Mouse (Mus musculus) hindbrain, embryonic 12.5 days (tissue): ENCODE results near the gene Rab8b. TPM values are rescaled to one million over a fixed set of nuclear protein-coding genes. Genes with fewer than 3 reads are reported as not detected.

Source experiments
- ATAC-seq: fragments of 200-750 bp; cut with Nextera tagmentation; 2 replicates; pipeline ENCODE4 v1.8.0; 2017; ENCODE audit warnings: moderate TSS enrichment; ENCODE audit not compliant: low FRiP score
- H3K27ac ChIP-seq: fragments of 300-500 bp; sonication (generic); 2 replicates; pipeline ENCODE4 v1.5.1; 2016; ENCODE audit warnings: mild to moderate bottlenecking
- H3K27me3 ChIP-seq: fragments of 300-500 bp; sonication (generic); 2 replicates; pipeline ENCODE4 v1.6.1; 2016; ENCODE audit warnings: mild to moderate bottlenecking
- H3K36me3 ChIP-seq: fragments of 300-500 bp; sonication (generic); 2 replicates; pipeline ENCODE4 v1.6.1; 2016; ENCODE audit warnings: mild to moderate bottlenecking
- H3K4me1 ChIP-seq: fragments of 300-500 bp; sonication (generic); 2 replicates; pipeline ENCODE4 v1.6.1; 2016
- H3K4me2 ChIP-seq: fragments of 300-500 bp; sonication (generic); replicated peaks from 2 replicates; pipeline ENCODE4 v1.6.1; 2016; ENCODE audit warnings: mild to moderate bottlenecking
- H3K4me3 ChIP-seq: fragments of 300-500 bp; sonication (generic); 2 replicates; pipeline ENCODE4 v1.5.1; 2016; ENCODE audit warnings: mild to moderate bottlenecking
- H3K9ac ChIP-seq: fragments of 300-500 bp; sonication (generic); 2 replicates; pipeline ENCODE4 v1.6.1; 2016; ENCODE audit warnings: mild to moderate bottlenecking, moderate library complexity
- H3K9me3 ChIP-seq: fragments of 300-500 bp; sonication (generic); replicated peaks from 2 replicates; pipeline ENCODE4 v1.6.1; 2016; ENCODE audit warnings: mild to moderate bottlenecking
- WGBS: fragments of 180-500 bp; shearing (Covaris S2); methylation state at CpG from one replicate; pipeline ENCODE4 v1.1.7; 2016; 5-methylcytosine and 5-hydroxymethylcytosine counted together
- polyA plus RNA-seq: library from polyadenylated mRNA; unstranded; fragments of >200 nt; fragmentation: Nextera tagmentation; extraction: Ambion mirVana; gene quantifications from 2 replicates; pipeline ENCODE4 v1.2.1, GENCODE M21; 2016

Rab8b gene
- polyA plus RNA-seq, result 33.9 and 39.6 TPM in 2 replicates

DNA sequence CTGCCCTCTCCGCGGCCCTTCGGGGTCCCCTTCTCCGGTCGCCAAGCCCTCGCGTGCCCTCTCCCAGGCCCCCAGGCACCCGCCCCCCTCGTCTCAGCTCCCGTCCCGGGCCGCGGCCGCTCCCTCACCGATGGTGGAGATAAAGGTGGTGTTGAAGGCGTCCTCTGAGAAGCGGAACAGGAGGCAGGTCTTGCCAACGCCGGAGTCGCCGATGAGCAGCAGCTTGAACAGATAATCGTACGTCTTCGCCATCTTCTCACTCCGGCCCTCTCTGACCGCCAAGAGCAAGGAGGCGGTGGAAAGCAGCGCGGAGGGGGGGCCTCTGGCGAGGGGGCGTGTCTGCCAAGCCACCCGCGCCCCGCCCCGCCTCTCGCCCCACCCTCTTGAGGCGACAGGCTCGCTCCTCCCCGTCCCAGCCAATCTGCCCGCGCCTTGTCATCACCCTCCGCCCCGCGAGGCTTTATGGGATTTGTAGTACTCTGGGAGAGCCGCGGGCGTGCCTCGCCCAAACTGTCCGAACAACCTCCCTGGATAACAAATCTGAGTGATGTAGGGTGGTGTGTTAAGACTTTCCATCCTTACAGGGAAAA lies at the start of gene Rab8b:
Gene Rab8b, minus strand, starts transcription at position 306 of the 590 bp plus-strand sequence.
- Histone ChIP-seq H3K9ac (peak within 1 kb of the TSS; percentile 95), H3K27ac (peak within 1 kb of the TSS; percentile 92), H3K4me2 (peak within 1 kb of the TSS; percentile 82), H3K36me3 (peaks cover 3% of the 10 kb centered on the region; the same call in 1 of the 2 replicates), H3K4me1 (peaks cover 12% of the 10 kb centered on the region), H3K9me3 (no peaks in the 10 kb centered on the region), H3K27me3 (no peaks in the 10 kb centered on the region), H3K4me3 (peak within 1 kb of the TSS; percentile 91)
- ATAC-seq, result peak; percentile 98
- under 1% methylated on average over 40 of the region's 49 CpGs for WGBS

DNA sequence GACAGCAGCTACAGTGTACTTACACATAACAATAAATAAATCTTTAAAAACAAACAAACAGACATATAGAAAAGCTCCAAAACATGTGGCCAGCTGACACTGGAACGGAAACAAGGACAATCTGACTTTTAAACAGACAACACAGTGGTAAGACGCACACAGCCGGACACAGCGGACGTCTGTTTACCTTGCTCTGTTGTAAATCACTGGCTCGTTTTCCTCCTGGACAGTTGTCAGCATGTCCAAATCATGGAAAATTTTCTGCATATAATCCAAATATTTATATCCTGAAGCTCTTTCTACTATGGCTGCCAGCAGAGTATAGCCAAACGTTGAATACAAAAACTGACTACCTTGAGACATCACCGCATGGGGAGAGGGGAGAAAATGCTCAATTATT lies 48.0 kb upstream of the Rab8b start:
- Histone ChIP-seq H3K27me3 (no peaks in the 10 kb centered on the region), H3K4me2 (no peak overlapping the region), H3K27ac (no peak overlapping the region), H3K9ac (no peak overlapping the region), H3K4me3 (no peak overlapping the region), H3K36me3 (peaks cover 18% of the 10 kb centered on the region), H3K4me1 (no peaks in the 10 kb centered on the region), H3K9me3 (no peaks in the 10 kb centered on the region)
- 91% methylated on average over 8 of the region's 8 CpGs for WGBS
- ATAC-seq, result no peak

DNA sequence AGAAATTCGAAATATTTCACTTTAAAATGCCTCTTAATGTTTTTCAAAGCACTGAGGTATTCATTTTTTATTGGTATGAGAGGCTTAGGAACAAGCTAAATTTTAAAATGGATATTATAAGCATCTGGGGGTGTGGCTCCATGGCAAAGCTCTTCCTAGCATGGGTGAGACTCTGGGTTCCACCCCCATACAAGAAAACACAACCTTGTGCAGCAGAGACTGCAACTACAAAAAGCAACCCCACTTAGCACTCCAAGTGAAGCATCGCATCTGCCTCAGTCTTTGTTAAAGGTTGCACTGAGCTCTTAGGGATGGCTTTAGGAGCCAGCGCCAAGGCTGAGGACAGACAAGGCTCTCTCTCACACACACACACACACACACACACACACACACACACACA lies 42.0 kb upstream of the Rab8b start:
- Histone ChIP-seq H3K4me1 (no peaks in the 10 kb centered on the region), H3K27me3 (no peaks in the 10 kb centered on the region)

DNA sequence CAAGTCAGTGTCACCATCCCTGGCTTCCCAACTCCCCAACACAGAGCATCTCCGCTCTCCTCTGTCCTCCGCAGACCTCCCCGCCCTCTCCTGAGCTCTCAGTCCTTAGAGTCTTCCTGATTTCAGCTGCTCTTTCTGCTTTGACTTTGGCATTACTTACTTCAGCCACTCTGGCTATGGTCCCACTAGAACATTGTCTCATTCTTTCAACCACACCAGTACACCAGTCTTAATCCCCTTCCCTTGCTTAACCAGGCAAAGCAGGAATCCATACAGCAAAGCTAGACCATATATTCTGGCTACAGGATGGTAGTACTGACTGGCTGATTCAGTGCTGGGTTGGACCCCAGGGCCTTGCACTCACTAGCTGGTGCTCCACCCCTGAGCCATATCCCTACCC lies 38.0 kb upstream of the Rab8b start:
- Histone ChIP-seq H3K27me3 (no peaks in the 10 kb centered on the region), H3K4me1 (no peaks in the 10 kb centered on the region), H3K27ac (no peak overlapping the region), H3K36me3 (peaks cover 12% of the 10 kb centered on the region; the same call in 1 of the 2 replicates), H3K9me3 (no peaks in the 10 kb centered on the region), H3K9ac (no peak overlapping the region), H3K4me2 (no peak overlapping the region), H3K4me3 (no peak overlapping the region)
- 91% methylated on average over 3 of the region's 3 CpGs for WGBS
- no peak for ATAC-seq

More for the DNA sequence above, 42.0 kb upstream of the Rab8b start:
- ATAC-seq, result no peak
- H3K9me3 ChIP-seq, result no peaks in the 10 kb centered on the region
- no peaks in the 10 kb centered on the region for H3K36me3 ChIP-seq
- H3K27ac ChIP-seq, result no peak overlapping the region
- no peak overlapping the region for H3K4me3 ChIP-seq
- no peak overlapping the region for H3K9ac ChIP-seq
- WGBS, result 79% methylated on average over 3 of the region's 3 CpGs
- no peak overlapping the region for H3K4me2 ChIP-seq

DNA sequence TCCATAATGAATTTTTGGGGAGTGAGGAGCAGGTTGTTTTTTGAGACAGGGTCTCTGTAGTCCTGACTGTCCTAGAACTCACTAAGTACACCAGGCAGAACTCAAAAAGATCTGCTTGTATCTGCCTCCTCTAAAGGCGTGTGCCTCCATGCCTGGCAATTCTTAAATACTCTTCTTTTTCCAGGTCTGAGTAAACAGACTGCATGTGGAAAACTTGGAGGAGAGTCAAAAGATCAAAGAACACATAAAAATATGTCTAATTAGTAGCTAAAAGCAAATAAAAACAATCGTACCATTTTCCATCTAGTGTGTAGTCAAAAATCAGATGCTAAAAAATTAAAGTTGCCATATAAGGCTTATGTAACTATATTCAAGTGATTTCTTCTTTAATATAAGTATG lies 33.4 kb upstream of the Rab8b start:
- Histone ChIP-seq H3K36me3 (peaks cover 19% of the 10 kb centered on the region), H3K4me2 (no peak overlapping the region), H3K27ac (no peak overlapping the region), H3K4me1 (no peaks in the 10 kb centered on the region), H3K27me3 (no peaks in the 10 kb centered on the region), H3K4me3 (no peak overlapping the region), H3K9me3 (no peaks in the 10 kb centered on the region), H3K9ac (no peak overlapping the region)
- no peak for ATAC-seq
- WGBS, result 87% methylated on average over 2 of the region's 2 CpGs

GRCm38 (mm10) chr9:66952321-66952720 lies 32.8 kb upstream of the Rab8b start:
- no peaks in the 10 kb centered on the region for H3K4me1 ChIP-seq
- WGBS, result 84% methylated on average over 8 of the region's 8 CpGs
- no peak for ATAC-seq
- H3K9me3 ChIP-seq, result no peaks in the 10 kb centered on the region
- no peak overlapping the region for H3K4me3 ChIP-seq
- no peak overlapping the region for H3K27ac ChIP-seq
- H3K27me3 ChIP-seq, result no peaks in the 10 kb centered on the region
- H3K36me3 ChIP-seq, result peaks cover 19% of the 10 kb centered on the region
- no peak overlapping the region for H3K9ac ChIP-seq
- no peak overlapping the region for H3K4me2 ChIP-seq

GRCm38 (mm10) chr9:66948536-66948935 lies 29.0 kb upstream of the Rab8b start:
- no peaks in the 10 kb centered on the region for H3K9me3 ChIP-seq
- H3K4me1 ChIP-seq, result peaks cover 4% of the 10 kb centered on the region; the same call in 1 of the 2 replicates
- WGBS, result 97% methylated on average over 2 of the region's 2 CpGs
- H3K4me3 ChIP-seq, result no peak overlapping the region
- ATAC-seq, result no peak
- no peak overlapping the region for H3K9ac ChIP-seq
- no peak overlapping the region for H3K27ac ChIP-seq
- peaks cover 7% of the 10 kb centered on the region for H3K36me3 ChIP-seq
- no peaks in the 10 kb centered on the region for H3K27me3 ChIP-seq
- no peak overlapping the region for H3K4me2 ChIP-seq

GRCm38 (mm10) chr9:66945647-66946641 lies 26.5 kb upstream of the Rab8b start, which contains the start of gene Rps27l:
Gene Rps27l (plus strand): TSS chr9:66946086.
- under 1% methylated on average over 77 of the region's 77 CpGs for WGBS
- ATAC-seq, result peak; percentile 98

DNA sequence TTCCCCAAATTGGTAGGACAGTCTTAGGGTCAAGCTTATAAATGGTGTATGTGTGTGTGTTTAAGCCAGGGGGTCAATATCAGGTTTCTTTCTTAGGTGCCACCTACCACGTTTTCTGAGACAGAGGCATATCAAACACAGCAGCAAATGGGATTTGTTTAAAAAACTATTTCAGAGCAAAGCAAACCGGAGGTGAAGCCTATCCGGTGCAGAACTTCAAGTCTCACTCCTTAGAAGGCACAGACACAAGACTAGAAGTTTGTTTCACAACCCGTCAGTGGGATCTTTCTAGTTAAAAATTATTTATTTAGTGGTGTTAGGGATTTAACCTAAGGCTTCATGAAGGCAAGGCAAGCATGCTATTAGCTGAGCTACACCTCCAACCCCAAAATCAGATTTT lies 25.7 kb upstream of the Rab8b start:
- H3K27ac ChIP-seq, result peak overlapping the region; percentile 96
- H3K4me3 ChIP-seq, result peak overlapping the region; percentile 85
- no peak for ATAC-seq

More at GRCm38 (mm10) chr9:66945647-66946641, 26.5 kb upstream of the Rab8b start, which contains the start of gene Rps27l:
- Histone ChIP-seq H3K4me1 (peaks cover 4% of the 10 kb centered on the region; the same call in 1 of the 2 replicates), H3K36me3 (peaks cover 5% of the 10 kb centered on the region), H3K4me3 (peak within 1 kb of the TSS; percentile 85), H3K9ac (peak within 1 kb of the TSS; percentile 88), H3K9me3 (no peaks in the 10 kb centered on the region), H3K27me3 (no peaks in the 10 kb centered on the region), H3K4me2 (peak within 1 kb of the TSS; percentile 77), H3K27ac (peak within 1 kb of the TSS; percentile 96)

GRCm38 (mm10) chr9:66938836-66939235 lies 19.3 kb upstream of the Rab8b start:
- WGBS, result 11% methylated on average over 4 of the region's 4 CpGs

More for the DNA sequence above, 25.7 kb upstream of the Rab8b start:
- H3K9me3 ChIP-seq, result no peaks in the 10 kb centered on the region
- H3K36me3 ChIP-seq, result peaks cover 5% of the 10 kb centered on the region
- peak overlapping the region; percentile 88 for H3K9ac ChIP-seq
- H3K27me3 ChIP-seq, result no peaks in the 10 kb centered on the region
- peak overlapping the region; percentile 77 for H3K4me2 ChIP-seq
- 25% methylated on average over 4 of the region's 4 CpGs for WGBS
- peaks cover 4% of the 10 kb centered on the region; the same call in 1 of the 2 replicates for H3K4me1 ChIP-seq

DNA sequence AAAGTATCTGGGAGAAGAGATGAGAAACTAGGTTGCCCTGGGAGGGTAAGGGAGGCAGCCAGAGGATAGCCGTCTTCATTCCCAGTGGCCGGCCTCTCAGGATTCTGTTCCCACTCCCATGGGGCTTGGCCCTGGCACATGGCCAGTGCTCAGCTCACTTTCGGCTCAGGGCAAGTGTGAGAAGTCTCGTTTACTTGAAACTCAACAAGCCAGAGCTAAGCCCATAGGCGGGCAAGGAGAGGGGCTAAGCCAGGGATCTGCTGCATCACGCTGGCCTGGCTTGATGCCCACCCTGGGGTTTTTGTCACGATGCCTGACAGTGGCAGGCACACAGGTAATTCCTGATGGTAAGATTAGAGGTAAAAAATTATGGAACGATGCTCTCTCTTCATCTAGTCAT lies 18.0 kb upstream of the Rab8b start:
- no peaks in the 10 kb centered on the region for H3K27me3 ChIP-seq
- H3K27ac ChIP-seq, result no peak overlapping the region
- no peak for ATAC-seq
- H3K9ac ChIP-seq, result no peak overlapping the region
- no peaks in the 10 kb centered on the region for H3K36me3 ChIP-seq
- WGBS, result 79% methylated on average over 8 of the region's 8 CpGs
- no peaks in the 10 kb centered on the region for H3K9me3 ChIP-seq
- H3K4me3 ChIP-seq, result no peak overlapping the region
- no peak overlapping the region for H3K4me2 ChIP-seq
- 0 out of 2 replicates have a peak, but pooled peaks cover 11% of the 10 kb centered on the region for H3K4me1 ChIP-seq

More at GRCm38 (mm10) chr9:66938836-66939235, 19.3 kb upstream of the Rab8b start:
- H3K9ac ChIP-seq, result no peak overlapping the region
- H3K4me2 ChIP-seq, result no peak overlapping the region
- no peaks in the 10 kb centered on the region for H3K9me3 ChIP-seq
- no peaks in the 10 kb centered on the region for H3K27me3 ChIP-seq
- H3K36me3 ChIP-seq, result no peaks in the 10 kb centered on the region
- H3K4me3 ChIP-seq, result no peak overlapping the region
- 0 out of 2 replicates have a peak, but pooled peaks cover 7% of the 10 kb centered on the region for H3K4me1 ChIP-seq
- no peak overlapping the region for H3K27ac ChIP-seq
- no peak; the same call in 1 of the 2 replicates for ATAC-seq
